Mouse (Mus musculus) macrophage (primary cell): ENCODE results near the gene Cit. TPM values are rescaled to one million over a fixed set of nuclear protein-coding genes. Genes with fewer than 3 reads are reported as not detected.

Experiments
- H3K27ac ChIP-seq: fragments of 350-480 bp; formaldehyde crosslinking; 2 replicates; pipeline ENCODE4 v1.9.0; 2021
- H3K36me3 ChIP-seq: fragments of 350-480 bp; formaldehyde crosslinking; 2 replicates; pipeline ENCODE4 v1.9.0; 2021; ENCODE audit errors: inconsistent target
- H3K4me3 ChIP-seq: fragments of 350-480 bp; formaldehyde crosslinking; 2 replicates; pipeline ENCODE4 v1.9.0; 2021; ENCODE audit errors: inconsistent target
- H3K79me2 ChIP-seq: fragments of 350-480 bp; formaldehyde crosslinking; 2 replicates; pipeline ENCODE4 v1.9.0; 2021; ENCODE audit errors: inconsistent target
- WGBS: methylation state at CpG from one replicate; pipeline ENCODE4 v1.1.7; 2026; ENCODE audit warnings: inconsistent platforms; ENCODE audit not compliant: missing documents; 5-methylcytosine and 5-hydroxymethylcytosine counted together
- polyA plus RNA-seq: library from polyadenylated mRNA; stranded (reverse); fragments of 250-400 nt; gene quantifications from 3 replicates; pipeline ENCODE4 v1.2.4, GENCODE M21; 2018; ENCODE audit warnings: inconsistent platforms

The Cit gene
- polyA plus RNA-seq, 1 experiment from 2014 or later: 1.9 TPM

- 92% methylated on average over 11 of the region's 11 CpGs for WGBS
- Histone ChIP-seq H3K4me3 (no peak overlapping the region), H3K79me2 (no peaks in the 10 kb centered on the region; the same call in 1 of the 2 replicates), H3K27ac (no peak overlapping the region), H3K36me3 (no peaks in the 10 kb centered on the region)
Observed at GRCm38 (mm10) chr5:115866296-115866695, 21.2 kb downstream of the Cit start.

- 94% methylated on average over 12 of the region's 12 CpGs for WGBS
- no peak overlapping the region for H3K4me3 ChIP-seq
- no peaks in the 10 kb centered on the region for H3K36me3 ChIP-seq
- no peaks in the 10 kb centered on the region; the same call in 1 of the 2 replicates for H3K79me2 ChIP-seq
- H3K27ac ChIP-seq: no peak overlapping the region
Observed at GRCm38 (mm10) chr5:115868540-115868939, 23.5 kb downstream of the Cit start.

- Histone ChIP-seq H3K4me3 (no peak overlapping the region), H3K27ac (no peak overlapping the region), H3K79me2 (no peaks in the 10 kb centered on the region; the same call in 1 of the 2 replicates), H3K36me3 (no peaks in the 10 kb centered on the region)
- 96% methylated on average over 15 of the region's 15 CpGs for WGBS
Observed at GRCm38 (mm10) chr5:115869198-115869597, 24.1 kb downstream of the Cit start.

- no peaks in the 10 kb centered on the region for H3K36me3 ChIP-seq
- H3K79me2 ChIP-seq: no peaks in the 10 kb centered on the region; the same call in 1 of the 2 replicates
- no peak overlapping the region for H3K27ac ChIP-seq
- WGBS: 97% methylated on average over 10 of the region's 10 CpGs
- H3K4me3 ChIP-seq: no peak overlapping the region
Observed at GRCm38 (mm10) chr5:115871153-115871552, 26.1 kb downstream of the Cit start.

GRCm38 (mm10) chr5:115872106-115872505 lies 27.0 kb downstream of the Cit start:
- no peak overlapping the region for H3K27ac ChIP-seq
- 94% methylated on average over 11 of the region's 11 CpGs for WGBS
- H3K4me3 ChIP-seq: no peak overlapping the region
- H3K79me2 ChIP-seq: no peaks in the 10 kb centered on the region; the same call in 1 of the 2 replicates
- no peaks in the 10 kb centered on the region for H3K36me3 ChIP-seq

- no peak overlapping the region for H3K27ac ChIP-seq
- H3K36me3 ChIP-seq: no peaks in the 10 kb centered on the region
- 100% methylated on average over 4 of the region's 4 CpGs for WGBS
- no peaks in the 10 kb centered on the region; the same call in 1 of the 2 replicates for H3K79me2 ChIP-seq
- H3K4me3 ChIP-seq: no peak overlapping the region
Observed at GRCm38 (mm10) chr5:115872956-115873355, 27.9 kb downstream of the Cit start.

- H3K36me3 ChIP-seq: no peaks in the 10 kb centered on the region
- H3K79me2 ChIP-seq: no peaks in the 10 kb centered on the region
- H3K4me3 ChIP-seq: no peak overlapping the region
- no peak overlapping the region for H3K27ac ChIP-seq
- 94% methylated on average over 4 of the region's 6 CpGs for WGBS
Observed at GRCm38 (mm10) chr5:115877425-115877824, 32.3 kb downstream of the Cit start.

GRCm38 (mm10) chr5:115882165-115882564 lies 37.1 kb downstream of the Cit start:
- H3K4me3 ChIP-seq: no peak overlapping the region
- WGBS: 88% methylated on average over 8 of the region's 9 CpGs
- H3K79me2 ChIP-seq: no peaks in the 10 kb centered on the region
- H3K27ac ChIP-seq: no peak overlapping the region
- no peaks in the 10 kb centered on the region for H3K36me3 ChIP-seq

- Histone ChIP-seq H3K79me2 (no peaks in the 10 kb centered on the region), H3K27ac (no peak overlapping the region), H3K4me3 (no peak overlapping the region), H3K36me3 (no peaks in the 10 kb centered on the region)
- 94% methylated on average over 9 of the region's 9 CpGs for WGBS
Observed at GRCm38 (mm10) chr5:115884429-115884828, 39.4 kb downstream of the Cit start.

- Histone ChIP-seq H3K4me3 (no peak overlapping the region), H3K79me2 (no peaks in the 10 kb centered on the region), H3K36me3 (no peaks in the 10 kb centered on the region), H3K27ac (no peak overlapping the region)
- 88% methylated on average over 5 of the region's 5 CpGs for whole genome bisulfite sequencing
Observed at GRCm38 (mm10) chr5:115893772-115894171, 48.7 kb downstream of the Cit start.

- H3K4me3 ChIP-seq: no peak overlapping the region
- H3K36me3 ChIP-seq: no peaks in the 10 kb centered on the region
- H3K27ac ChIP-seq: no peak overlapping the region
- 67% methylated on average over 9 of the region's 9 CpGs for WGBS
- no peaks in the 10 kb centered on the region for H3K79me2 ChIP-seq
Observed at GRCm38 (mm10) chr5:115897036-115897435, 52.0 kb downstream of the Cit start.

- no peak overlapping the region for H3K4me3 ChIP-seq
Observed at GRCm38 (mm10) chr5:115907037-115908009, 62.2 kb downstream of the Cit start.

GRCm38 (mm10) chr5:115908251-115908650 lies 63.2 kb downstream of the Cit start:
- WGBS: 89% methylated on average over 10 of the region's 10 CpGs
- Histone ChIP-seq H3K36me3 (no peaks in the 10 kb centered on the region), H3K79me2 (no peaks in the 10 kb centered on the region), H3K4me3 (no peak overlapping the region), H3K27ac (no peak overlapping the region)

More at GRCm38 (mm10) chr5:115907037-115908009, 62.2 kb downstream of the Cit start:
- H3K27ac ChIP-seq: no peak overlapping the region
- no peaks in the 10 kb centered on the region for H3K36me3 ChIP-seq
- 65% methylated on average over 37 of the region's 38 CpGs for WGBS
- H3K79me2 ChIP-seq: no peaks in the 10 kb centered on the region

- Histone ChIP-seq H3K4me3 (no peak overlapping the region), H3K79me2 (no peaks in the 10 kb centered on the region), H3K27ac (no peak overlapping the region), H3K36me3 (no peaks in the 10 kb centered on the region)
- WGBS: 93% methylated on average over 12 of the region's 12 CpGs
Observed at GRCm38 (mm10) chr5:115908699-115909098, 63.6 kb downstream of the Cit start.

- H3K36me3 ChIP-seq: no peaks in the 10 kb centered on the region
Observed at GRCm38 (mm10) chr5:115909106-115909505, 64.0 kb downstream of the Cit start.

More at GRCm38 (mm10) chr5:115909106-115909505, 64.0 kb downstream of the Cit start:
- WGBS: 93% methylated on average over 9 of the region's 11 CpGs
- no peaks in the 10 kb centered on the region for H3K79me2 ChIP-seq
- no peak overlapping the region for H3K27ac ChIP-seq
- no peak overlapping the region for H3K4me3 ChIP-seq
